In genomic region chr12:108273466-108274312, GRCm38 (mm10) we compare ENCODE assay signal across 7 mouse cellular contexts. TPM values are rescaled to one million over a fixed set of nuclear protein-coding genes. Genes with fewer than 3 reads are reported as not detected.
A peak's percentile ranks its signal among the peaks of the same experiment; 100 is the strongest.
DNase-seq lines count a peak whose midpoint lies in the region; ATAC-seq and TF ChIP-seq lines count a peak whose summit lies in the region.

No protein-coding gene starts in this region.

- no peaks in the 10 kb centered on the region for H3K27me3 ChIP-seq in liver, adult 2 months (ENCODE audit: control insufficient read depth, insufficient read depth, low read length)
- H3K27me3 ChIP-seq in embryonic facial prominence, embryonic 12.5 days: no peaks in the 10 kb centered on the region
- no peaks in the 10 kb centered on the region for H3K27me3 ChIP-seq in hindbrain, embryonic 13.5 days
- H3K27me3 ChIP-seq in midbrain, embryonic 16.5 days (ENCODE audit: control insufficient read depth, insufficient read depth, low read depth, low read length): no peaks in the 10 kb centered on the region

- ATAC-seq in embryonic facial prominence, embryonic 12.5 days (ENCODE audit: insufficient number of reproducible peaks, insufficient read depth, low FRiP score, low TSS enrichment): no peak
- no peak for ATAC-seq in hindbrain, embryonic 13.5 days (ENCODE audit: low FRiP score)
- ATAC-seq in midbrain, embryonic 16.5 days: no peak

- no peak for TF ChIP-seq CTCF in liver, adult 2 months (IDR thresholded peaks at IDR 0.05; ENCODE audit: low read depth, low read length)

- intact Hi-C loops in left cerebral cortex, postnatal 25 days (cut with DNase I): loop anchor here (2.0 kb wide), 2 partner anchors 37 to 55 kb away; no protein-coding TSS in a partner anchor

- 8% methylated on average over 21 of the region's 21 CpGs for WGBS in liver, adult 2 months
- 5% methylated on average over 21 of the region's 21 CpGs for WGBS in embryonic facial prominence, embryonic 12.5 days
- WGBS in hindbrain, embryonic 13.5 days: 4% methylated on average over 21 of the region's 21 CpGs
- WGBS in midbrain, embryonic 16.5 days: 2% methylated on average over 21 of the region's 21 CpGs

- H3K36me3 ChIP-seq in liver, adult 2 months (ENCODE audit: control insufficient read depth, insufficient read depth, low read length): no peaks in the 10 kb centered on the region
- 0 out of 2 replicates have a peak, but pooled peaks cover 4% of the 10 kb centered on the region for H3K36me3 ChIP-seq in embryonic facial prominence, embryonic 12.5 days
- H3K36me3 ChIP-seq in hindbrain, embryonic 13.5 days: no peaks in the 10 kb centered on the region
- no peaks in the 10 kb centered on the region for H3K36me3 ChIP-seq in midbrain, embryonic 16.5 days (ENCODE audit: control insufficient read depth, insufficient read depth, low read length)

- H3K27ac ChIP-seq in liver, adult 2 months (replicated peaks; ENCODE audit: insufficient read depth, low read depth, low read length): peak overlapping the region; percentile 39
- no peak overlapping the region for H3K27ac ChIP-seq in embryonic facial prominence, embryonic 12.5 days
- H3K27ac ChIP-seq in hindbrain, embryonic 13.5 days: peak overlapping the region; percentile 94
- peak overlapping the region; percentile 93 for H3K27ac ChIP-seq in midbrain, embryonic 16.5 days (ENCODE audit: low read length)

- peak; percentile 15 for DNase-seq in liver, adult 2 months (ENCODE audit: extremely low read depth, low read depth, low spot score)
- DNase-seq in liver: no peak
- DNase-seq in ovary, adult 18-20 months (ENCODE audit: low spot score): no peak
- DNase-seq in left cerebral cortex, postnatal 25 days (ENCODE audit: low spot score in 2 of 2): no peak

- no peaks in the 10 kb centered on the region for H3K9me3 ChIP-seq in embryonic facial prominence, embryonic 12.5 days
- H3K9me3 ChIP-seq in hindbrain, embryonic 13.5 days: no peaks in the 10 kb centered on the region
- H3K9me3 ChIP-seq in midbrain, embryonic 16.5 days (replicated peaks; ENCODE audit: control insufficient read depth, low read length, poor library complexity, severe bottlenecking): no peaks in the 10 kb centered on the region

- peaks cover 42% of the 10 kb centered on the region for H3K4me1 ChIP-seq in liver, adult 2 months (ENCODE audit: control insufficient read depth, insufficient read depth, low read length)
- peaks cover 70% of the 10 kb centered on the region for H3K4me1 ChIP-seq in embryonic facial prominence, embryonic 12.5 days
- H3K4me1 ChIP-seq in hindbrain, embryonic 13.5 days (replicated peaks): peaks cover 85% of the 10 kb centered on the region
- H3K4me1 ChIP-seq in midbrain, embryonic 16.5 days (ENCODE audit: control insufficient read depth, insufficient read depth, low read length): peaks cover 63% of the 10 kb centered on the region

- TF ChIP-seq POLR2A in liver, adult 2 months (IDR thresholded peaks at IDR 0.05; ENCODE audit: extremely low read depth, insufficient read depth, low read length): no peak

- H3K9ac ChIP-seq in liver, adult 2 months (ENCODE audit: low read depth, low read length): peak overlapping the region; percentile 42
- H3K9ac ChIP-seq in embryonic facial prominence, embryonic 12.5 days: peak overlapping the region; percentile 84
- H3K9ac ChIP-seq in hindbrain, embryonic 13.5 days: peak overlapping the region; percentile 94
- H3K9ac ChIP-seq in midbrain, embryonic 16.5 days (ENCODE audit: low read depth, low read length): peak overlapping the region; percentile 83

- H3K79me2 ChIP-seq in liver, adult 2 months (ENCODE audit: control insufficient read depth, insufficient read depth, low read length): peaks cover 29% of the 10 kb centered on the region

- H3K4me3 ChIP-seq in liver, adult 2 months (ENCODE audit: insufficient read depth, low read depth, low read length): peak overlapping the region; percentile 57; the same call in 1 of the 2 replicates
- peak overlapping the region; percentile 69 for H3K4me3 ChIP-seq in embryonic facial prominence, embryonic 12.5 days
- peak overlapping the region; percentile 88 for H3K4me3 ChIP-seq in hindbrain, embryonic 13.5 days
- peak overlapping the region; percentile 86 for H3K4me3 ChIP-seq in midbrain, embryonic 16.5 days (ENCODE audit: low read depth, low read length)

- peak overlapping the region; percentile 98 for H3K4me2 ChIP-seq in embryonic facial prominence, embryonic 12.5 days (replicated peaks)
- H3K4me2 ChIP-seq in hindbrain, embryonic 13.5 days: peak overlapping the region; percentile 81
- H3K4me2 ChIP-seq in midbrain, embryonic 16.5 days (ENCODE audit: low read length): peak overlapping the region; percentile 98

RNA-seq across cellular contexts. Expression of gene Ccdc85c, which starts 1.5 kb away (rescaled TPM):
- 4.1 and 7.1 TPM in 2 replicates for total RNA-seq in liver, adult 2 months (2014; rRNA removed)
- 15.2 and 18.6 TPM in 2 replicates for polyA plus RNA-seq in liver, adult 2 months (2012; rRNA removed)
- 7.7 and 7.9 TPM in 2 replicates for polyA plus RNA-seq in embryonic facial prominence, embryonic 12.5 days (2016; fragmentation: Nextera tagmentation; extraction: Ambion mirVana)
- polyA plus RNA-seq in hindbrain, embryonic 13.5 days (2015; fragmentation: Nextera tagmentation; extraction: Ambion mirVana): 17.3 and 17.7 TPM in 2 replicates
- polyA plus RNA-seq in midbrain, embryonic 16.5 days (2015; fragmentation: Nextera tagmentation; extraction: Ambion mirVana): 13.2 and 13.5 TPM in 2 replicates
- 10 to 100 TPM; 74.7 to 76.9 TPM for total RNA-seq in left cerebral cortex, postnatal 25 days (2021)

RNA-seq across cellular contexts. Expression of gene Hhipl1, which starts 32.4 kb away (rescaled TPM):
- total RNA-seq in liver, adult 2 months (2014; rRNA removed): 0.20 and 0.55 TPM in 2 replicates
- 0.37 and 0.50 TPM in 2 replicates for polyA plus RNA-seq in liver, adult 2 months (2012; rRNA removed)
- polyA plus RNA-seq in embryonic facial prominence, embryonic 12.5 days (2016; fragmentation: Nextera tagmentation; extraction: Ambion mirVana): 1.0 and 1.1 TPM in 2 replicates
- 1.5 and 1.6 TPM in 2 replicates for polyA plus RNA-seq in hindbrain, embryonic 13.5 days (2015; fragmentation: Nextera tagmentation; extraction: Ambion mirVana)
- 2.7 and 2.9 TPM in 2 replicates for polyA plus RNA-seq in midbrain, embryonic 16.5 days (2015; fragmentation: Nextera tagmentation; extraction: Ambion mirVana)
- 1 to 10 TPM; 6.9 to 7.1 TPM for total RNA-seq in left cerebral cortex, postnatal 25 days (2021)

Comparison
In these comparisons a context has a peak if more than half of its experiments do, and no peak if none do; other contexts are left out.
1. H3K9ac ChIP-seq: peak in every context shown above with its lines; median percentile 94 in hindbrain, embryonic 13.5 days; 84 in embryonic facial prominence, embryonic 12.5 days; 83 in midbrain, embryonic 16.5 days; 42 in liver, adult 2 months.